Mouse (Mus musculus) layer of hippocampus, adult 6 months (tissue): Measurements from ENCODE around the gene Tedc2. TPM values are rescaled to one million over a fixed set of nuclear protein-coding genes. Genes with fewer than 3 reads are reported as not detected.
A peak's percentile ranks its signal among the peaks of the same experiment; 100 is the strongest.

Experiments
- long read RNA-seq, 2 experiments: library from polyadenylated mRNA; unstranded; transcript quantifications; one replicate each; pipeline ENCODE4 v2.0.0; 2019 to 2020
- microRNA-seq: library from miRNA; unstranded; fragments of <30 nt; microRNA quantifications from one replicate; pipeline ENCODE4 v1.2.0, GENCODE M21; 2020
- polyA plus RNA-seq: library from polyadenylated mRNA; unstranded; fragments of <200 nt; fragmentation: Nextera tagmentation; gene quantifications from 2 replicates; pipeline ENCODE4 v1.2.3, GENCODE M21; 2021

The Tedc2 gene
- 6.3 and 6.7 TPM in 2 replicates for polyA plus RNA-seq
- long read RNA-seq, experiment 1, transcript Tedc2-201 (10 exons, 2,166 nt), result major isoform, 6 of 15 reads
- long read RNA-seq, experiment 1, partial matches to known transcripts, result 5 of 15 reads
- long read RNA-seq, experiment 1, other reads (novel, unspliced or antisense), result 1 of 15 reads
- long read RNA-seq, experiment 2, transcript Tedc2-201 (10 exons, 2,166 nt), result major isoform, 36 of 54 reads
- long read RNA-seq, experiment 2, partial matches to known transcripts, result 5 of 54 reads
- long read RNA-seq, experiment 2, other reads (novel, unspliced or antisense), result 10 of 54 reads

DNA sequence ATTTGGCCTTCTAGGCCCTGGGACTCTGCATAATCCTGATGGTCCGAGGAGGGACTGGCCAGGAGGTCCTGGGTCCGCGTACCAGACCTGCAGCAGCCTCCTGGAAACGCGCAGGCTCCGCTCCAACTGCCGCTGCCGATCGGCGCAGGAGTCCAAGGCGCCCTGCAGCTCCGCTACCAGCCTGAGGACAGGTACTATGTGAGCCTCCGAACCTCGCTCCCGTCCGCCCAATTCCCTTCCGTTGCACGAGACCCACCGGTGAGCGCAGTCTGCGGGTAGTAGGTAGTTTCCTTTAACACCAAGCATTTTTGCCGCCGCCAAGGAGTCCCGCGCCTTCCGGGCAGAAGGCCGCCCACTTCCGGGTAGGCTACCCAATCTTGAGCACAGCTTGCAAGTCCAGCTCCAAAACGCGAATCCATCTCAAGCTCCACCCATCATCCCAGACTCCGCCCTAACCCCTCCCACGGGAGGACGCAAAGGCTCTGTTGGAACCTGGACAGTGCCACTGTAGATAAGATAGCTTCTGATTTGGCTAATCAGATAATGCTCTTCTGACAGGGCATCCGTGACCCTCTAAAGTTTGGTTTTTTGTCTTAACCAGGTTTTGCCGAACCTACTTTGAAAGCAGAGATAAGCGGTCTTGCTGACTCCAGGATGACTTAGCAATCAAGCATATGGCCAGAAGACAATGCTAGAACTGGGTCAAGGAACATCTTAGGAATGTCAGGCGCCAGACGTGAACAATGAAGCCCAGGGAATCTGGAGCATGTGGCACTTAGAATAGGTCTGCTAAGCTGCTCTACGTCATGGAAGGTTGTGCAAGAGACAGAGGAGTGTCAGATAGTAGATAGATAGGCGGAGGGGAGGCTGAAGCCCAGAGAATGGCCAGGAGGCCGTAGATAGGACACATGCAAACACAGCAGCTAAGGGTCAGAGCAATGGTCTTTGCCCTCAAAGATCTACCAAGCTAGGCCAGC is at the start of gene Tedc2:
Gene Tedc2 (minus strand): TSS at position 417 of the 977 bp plus-strand sequence.

GRCm38 (mm10) chr17:24251320-24252069 is 30.8 kb upstream of the Tedc2 start, which contains the start of gene Ccnf:
Gene Ccnf, minus strand, starts transcription at chr17:24251484.

GRCm38 (mm10) chr17:24209043-24209915 is 11.4 kb downstream of the Tedc2 start, which contains the start of gene Ntn3:
Gene Ntn3, minus strand, starts transcription at chr17:24209531.

DNA sequence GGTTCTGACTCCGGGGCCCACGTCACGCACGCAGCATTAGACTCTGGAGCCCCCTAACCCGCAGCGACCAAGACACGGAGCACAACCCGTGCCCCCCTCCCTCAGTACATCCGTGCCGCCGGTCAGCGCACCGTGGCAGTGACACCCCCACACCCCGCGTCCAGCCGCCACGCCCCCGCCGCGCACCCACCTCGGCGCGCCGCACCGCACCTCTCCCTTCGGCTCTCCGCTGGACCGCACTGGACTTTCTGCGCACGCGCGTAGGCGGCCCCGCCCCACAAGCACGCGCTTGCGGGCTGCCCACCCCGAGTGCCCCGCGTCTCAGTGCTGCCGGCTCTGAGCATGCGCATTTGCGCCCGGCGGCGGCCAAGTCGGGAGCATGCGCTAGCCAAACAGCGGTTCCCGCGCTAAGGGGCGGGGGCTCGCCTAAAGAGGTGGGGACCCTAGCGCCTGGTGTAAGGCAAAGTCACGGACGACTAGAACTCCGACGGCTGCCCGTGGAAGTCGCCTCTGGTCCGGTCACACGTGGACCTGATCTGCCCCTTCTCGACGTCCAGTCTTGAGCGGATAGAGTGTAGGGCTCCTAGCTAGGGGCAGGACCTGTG is 15.3 kb downstream of the Tedc2 start, which contains the start of gene Tbc1d24:
Gene Tbc1d24 (minus strand): TSS at position 279 of the 605 bp plus-strand sequence.

GRCm38 (mm10) chr17:24169317-24170065 is 51.2 kb downstream of the Tedc2 start, which contains the start of gene Atp6v0c:
Gene Atp6v0c, minus strand, starts transcription at chr17:24169702.

Small RNAs within 50 kb of the gene (microRNA-seq; reads per million reads assigned to microRNA genes)
- gene Mir5134, result 2.4 reads per million, percentile 5 among the genes with 10 or more reads in this experiment
- gene Mir6965, result not detected

Other genes starting within 250 kb of the Tedc2 start
- gene Prss30, start 240.3 kb downstream of the Tedc2 start, polyA plus RNA-seq, result 0.21 and 0.34 TPM in 2 replicates
- gene Prss22, start 222.8 kb downstream of the Tedc2 start, polyA plus RNA-seq, result 0.25 and 0.28 TPM in 2 replicates
- gene Prss27, start 182.7 kb downstream of the Tedc2 start, polyA plus RNA-seq, result not detected in 2 replicates
- 28.2 and 31.2 TPM in 2 replicates for gene Kctd5, start 147.4 kb downstream of the Tedc2 start, polyA plus RNA-seq
- gene Pdpk1, start 69.9 kb downstream of the Tedc2 start, polyA plus RNA-seq, result 47.2 and 54.0 TPM in 2 replicates
- 28.9 and 38.4 TPM in 2 replicates for gene Amdhd2, start 57.1 kb downstream of the Tedc2 start, polyA plus RNA-seq
- gene Atp6v0c, start 51.1 kb downstream of the Tedc2 start, polyA plus RNA-seq, result 2,331 and 2,377 TPM in 2 replicates
- gene Tbc1d24, start 15.3 kb downstream of the Tedc2 start, polyA plus RNA-seq, result 13.4 and 14.3 TPM in 2 replicates
- 1.7 and 2.5 TPM in 2 replicates for gene Ntn3, start 11.3 kb downstream of the Tedc2 start, polyA plus RNA-seq
- 1.6 and 2.0 TPM in 2 replicates for gene Ccnf, start 30.6 kb upstream of the Tedc2 start, polyA plus RNA-seq
- gene Abca17, start 130.2 kb upstream of the Tedc2 start, polyA plus RNA-seq, result 0.21 and 0.36 TPM in 2 replicates
- 14.0 and 19.0 TPM in 2 replicates for gene Abca3, start 131.1 kb upstream of the Tedc2 start, polyA plus RNA-seq
- 101 and 105 TPM in 2 replicates for gene Rnps1, start 193.7 kb upstream of the Tedc2 start, polyA plus RNA-seq
- 89.4 and 98.3 TPM in 2 replicates for gene Eci1, start 205.8 kb upstream of the Tedc2 start, polyA plus RNA-seq
- 0.18 and 0.29 TPM in 2 replicates for gene Dnase1l2, start 222.3 kb upstream of the Tedc2 start, polyA plus RNA-seq
- 12.4 and 12.9 TPM in 2 replicates for gene E4f1, start 249.5 kb upstream of the Tedc2 start, polyA plus RNA-seq
- 93.6 and 97.8 TPM in 2 replicates for gene Pgp, start 249.5 kb upstream of the Tedc2 start, polyA plus RNA-seq